Mouse (Mus musculus) erythroblast, embryonic 14.5 days (primary cell): ENCODE results near the gene Cops3. TPM values are rescaled to one million over a fixed set of nuclear protein-coding genes. Genes with fewer than 3 reads are reported as not detected.

ENCODE experiments used
- H3K27me3 ChIP-seq: 2 replicates; pipeline ENCODE4 v1.6.1; 2012; ENCODE audit warnings: inconsistent platforms; ENCODE audit not compliant: control insufficient read depth
- H3K36me3 ChIP-seq: 2 replicates; pipeline ENCODE4 v1.6.1; 2012; ENCODE audit warnings: mild to moderate bottlenecking, inconsistent platforms; ENCODE audit not compliant: control insufficient read depth
- H3K4me1 ChIP-seq: 2 replicates; pipeline ENCODE4 v1.6.1; 2012; ENCODE audit warnings: inconsistent platforms; ENCODE audit not compliant: control insufficient read depth
- H3K4me3 ChIP-seq: replicated peaks from 2 replicates; pipeline ENCODE3; 2012; ENCODE audit warnings: moderate library complexity, mild to moderate bottlenecking, inconsistent platforms
- H3K9me3 ChIP-seq: 2 replicates; pipeline ENCODE4 v1.6.1; 2012; ENCODE audit warnings: low read length, inconsistent platforms, mixed read lengths; ENCODE audit not compliant: control insufficient read depth
- GATA1 ChIP-seq: IDR thresholded peaks from 2 replicates; pipeline ENCODE4 v1.6.1; 2012; ENCODE audit warnings: low read length, inconsistent platforms, mixed read lengths
- TAL1 ChIP-seq: IDR thresholded peaks from 3 replicates; pipeline ENCODE4 v1.6.1; 2012; ENCODE audit warnings: low read length, inconsistent platforms, mixed read lengths
- polyA plus RNA-seq: library from polyadenylated mRNA; stranded (reverse); fragments of >175 nt; gene quantifications from 2 replicates; pipeline ENCODE4 v1.2.3, GENCODE M21; 2012

The Cops3 gene
- polyA plus RNA-seq: 2.9 and 3.4 TPM in 2 replicates

DNA sequence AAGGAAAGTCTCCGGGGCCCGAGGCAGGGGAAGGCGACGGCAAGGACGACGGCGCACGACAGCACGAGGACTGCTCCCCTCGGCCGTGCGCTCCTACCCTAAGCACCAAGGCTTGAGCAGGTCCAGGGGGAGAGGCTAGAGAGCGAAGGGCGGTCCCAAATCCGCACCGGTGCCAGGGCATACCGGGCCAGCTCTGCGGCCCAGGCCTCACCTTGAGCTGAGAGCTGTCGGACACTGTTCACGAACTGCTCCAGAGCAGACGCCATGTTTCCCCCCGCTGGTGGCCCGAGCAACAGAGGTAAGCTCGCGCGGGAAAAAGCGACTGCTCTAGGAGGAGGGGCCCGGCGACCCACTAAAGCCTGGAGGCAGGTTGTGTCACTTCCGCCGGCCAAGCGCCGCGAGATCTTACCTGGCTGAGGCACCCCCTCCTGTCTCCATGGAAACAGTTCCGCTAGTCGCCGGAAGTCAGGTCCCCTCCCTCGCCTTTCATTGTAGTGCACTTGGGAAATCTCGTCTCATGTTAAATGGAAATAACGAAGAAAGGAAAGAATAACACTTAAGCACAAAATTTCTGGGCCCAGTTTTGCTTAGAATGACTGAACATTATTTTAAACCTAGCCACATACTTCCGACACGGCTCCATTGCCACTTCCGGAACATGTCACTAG, at the start of gene Cops3:
Cops3 (minus strand) TSS at position 380 of the 668 bp plus-strand sequence.
- TF ChIP-seq TAL1 (no peak), GATA1 (no peak)
- Histone ChIP-seq H3K4me3 (peak within 1 kb of the TSS; percentile 79), H3K9me3 (no peaks in the 10 kb centered on the region), H3K4me1 (peaks cover 37% of the 10 kb centered on the region), H3K27me3 (no peaks in the 10 kb centered on the region), H3K36me3 (peaks cover 37% of the 10 kb centered on the region)

DNA sequence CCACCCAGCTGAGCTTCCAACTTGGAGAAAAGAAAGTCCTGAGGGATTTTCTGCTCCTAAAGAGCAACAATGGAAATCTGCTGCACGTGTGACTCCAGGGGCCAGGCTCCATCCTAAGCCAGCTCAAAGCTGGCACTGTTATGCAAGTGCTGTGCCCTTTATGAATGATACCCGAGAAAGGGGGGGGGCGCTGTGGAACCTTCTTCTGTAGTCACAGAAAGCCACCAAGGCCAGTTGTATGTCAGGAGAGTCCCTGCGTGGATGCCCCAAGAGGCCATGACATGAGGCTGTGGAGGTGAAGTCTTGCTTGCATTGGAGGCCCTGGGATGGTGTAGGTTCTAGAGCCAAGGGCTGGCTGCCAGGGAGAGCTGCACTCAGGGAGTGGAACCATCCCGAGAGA, 48.5 kb upstream of the Cops3 start:
- Histone ChIP-seq H3K4me3 (no peak overlapping the region), H3K9me3 (peaks cover 6% of the 10 kb centered on the region; the same call in 1 of the 2 replicates), H3K27me3 (no peaks in the 10 kb centered on the region; the same call in 1 of the 2 replicates), H3K36me3 (no peaks in the 10 kb centered on the region), H3K4me1 (peaks cover 23% of the 10 kb centered on the region)
- TF ChIP-seq TAL1 (no peak), GATA1 (no peak)

GRCm38 (mm10) chr11:59886952-59887351, 47.3 kb upstream of the Cops3 start:
- TF ChIP-seq GATA1 (no peak), TAL1 (no peak)
- no peaks in the 10 kb centered on the region; the same call in 1 of the 2 replicates for H3K27me3 ChIP-seq
- H3K9me3 ChIP-seq: peaks cover 6% of the 10 kb centered on the region; the same call in 1 of the 2 replicates
- no peak overlapping the region for H3K4me3 ChIP-seq
- no peaks in the 10 kb centered on the region for H3K36me3 ChIP-seq
- peaks cover 22% of the 10 kb centered on the region for H3K4me1 ChIP-seq

GRCm38 (mm10) chr11:59885217-59885986, 45.8 kb upstream of the Cops3 start:
- Histone ChIP-seq H3K27me3 (no peaks in the 10 kb centered on the region; the same call in 1 of the 2 replicates), H3K4me1 (peaks cover 20% of the 10 kb centered on the region), H3K4me3 (no peak overlapping the region), H3K9me3 (peaks cover 6% of the 10 kb centered on the region; the same call in 1 of the 2 replicates), H3K36me3 (no peaks in the 10 kb centered on the region)
- TF ChIP-seq TAL1 (no peak), GATA1 (no peak)

- Histone ChIP-seq H3K4me1 (peaks cover 3% of the 10 kb centered on the region), H3K27me3 (no peaks in the 10 kb centered on the region), H3K36me3 (peaks cover 24% of the 10 kb centered on the region), H3K4me3 (no peak overlapping the region), H3K9me3 (no peaks in the 10 kb centered on the region)
- no peak for TF ChIP-seq TAL1
- no peak for TF ChIP-seq GATA1
Observed at GRCm38 (mm10) chr11:59880031-59880430, 40.4 kb upstream of the Cops3 start.

GRCm38 (mm10) chr11:59872124-59872523, 32.5 kb upstream of the Cops3 start:
- Histone ChIP-seq H3K4me3 (no peak overlapping the region), H3K36me3 (peaks cover 48% of the 10 kb centered on the region), H3K4me1 (no peaks in the 10 kb centered on the region), H3K9me3 (no peaks in the 10 kb centered on the region), H3K27me3 (no peaks in the 10 kb centered on the region)
- TF ChIP-seq GATA1: no peak
- TF ChIP-seq TAL1: no peak

DNA sequence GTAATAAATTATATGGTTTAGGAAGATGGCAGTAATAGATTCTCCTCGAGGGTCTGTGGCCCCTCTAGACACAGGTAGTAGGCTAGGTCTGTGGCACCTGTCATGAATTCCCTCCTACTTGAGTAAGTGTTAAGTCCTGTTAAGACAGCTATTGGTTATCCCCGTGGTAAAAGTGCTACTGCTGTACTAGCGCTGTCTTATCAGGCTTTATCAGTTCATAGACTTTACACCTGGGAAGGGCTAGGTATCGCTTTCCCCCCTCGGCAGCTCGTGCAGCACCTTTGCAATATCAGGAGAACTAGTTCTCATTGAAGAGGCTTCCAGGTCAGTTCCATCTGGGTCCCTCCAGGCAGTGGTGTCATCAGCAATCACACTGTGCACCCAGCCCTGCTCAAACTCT, 24.7 kb upstream of the Cops3 start:
- Histone ChIP-seq H3K9me3 (no peaks in the 10 kb centered on the region), H3K27me3 (no peaks in the 10 kb centered on the region), H3K4me3 (no peak overlapping the region), H3K36me3 (peaks cover 20% of the 10 kb centered on the region), H3K4me1 (no peaks in the 10 kb centered on the region)
- TF ChIP-seq GATA1 (no peak), TAL1 (no peak)

- H3K36me3 ChIP-seq: peaks cover 17% of the 10 kb centered on the region
- H3K4me1 ChIP-seq: no peaks in the 10 kb centered on the region
- no peak overlapping the region for H3K4me3 ChIP-seq
Observed at GRCm38 (mm10) chr11:59860467-59860866, 20.8 kb upstream of the Cops3 start.

GRCm38 (mm10) chr11:59852865-59853264, 13.2 kb upstream of the Cops3 start:
- Histone ChIP-seq H3K4me1 (peaks cover 19% of the 10 kb centered on the region), H3K9me3 (no peaks in the 10 kb centered on the region), H3K27me3 (no peaks in the 10 kb centered on the region), H3K4me3 (no peak overlapping the region), H3K36me3 (peaks cover 18% of the 10 kb centered on the region)
- TF ChIP-seq GATA1: no peak
- TF ChIP-seq TAL1: no peak

More at GRCm38 (mm10) chr11:59860467-59860866, 20.8 kb upstream of the Cops3 start:
- no peaks in the 10 kb centered on the region for H3K9me3 ChIP-seq
- H3K27me3 ChIP-seq: no peaks in the 10 kb centered on the region
- TF ChIP-seq TAL1: no peak
